Mouse (Mus musculus): ENCODE data around the gene Cd22. TPM values are rescaled to one million over a fixed set of nuclear protein-coding genes. Genes with fewer than 3 reads are reported as not detected.
"Not testable (repeated sequence)": the region's sequence is repeated elsewhere in the genome, so short reads cannot be mapped to it uniquely, and the experiment has no call there.

The Cd22 gene
- polyA plus RNA-seq, 1 experiment from 2014 or later = 0.16 TPM

DNA sequence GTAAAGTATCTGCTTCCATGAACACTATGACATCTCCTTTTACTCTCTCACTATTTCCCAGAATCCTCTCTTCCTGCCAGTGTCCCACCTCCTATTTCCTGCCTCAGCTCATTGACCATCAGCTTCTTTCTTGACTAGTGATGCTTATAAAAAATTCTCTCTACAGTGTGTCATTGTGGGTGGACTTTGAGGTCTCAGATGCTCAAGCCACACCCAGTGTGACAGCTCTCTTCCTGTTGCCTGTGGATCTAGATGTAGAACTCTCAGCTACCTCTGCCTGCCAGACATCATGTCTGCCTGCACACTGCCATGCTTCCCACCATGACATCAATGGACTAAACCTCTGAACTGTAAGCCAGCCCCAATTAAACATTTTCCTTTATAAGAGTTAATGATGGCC lies 42.9 kb downstream of the Cd22 start:
- ATAC-seq (ENCODE audit: low read depth) = no peak
- Histone ChIP-seq H3K4me3 (ENCODE audit: low read length) (no peak overlapping the region), H3K9ac (ENCODE audit: low read length) (no peak overlapping the region), H3K36me3 (ENCODE audit: control insufficient read depth, insufficient read depth, low read length) (no peaks in the 10 kb centered on the region), H3K27ac (ENCODE audit: low read length) (no peak overlapping the region), H3K9me3 (ENCODE audit: control insufficient read depth, low read length) (no peaks in the 10 kb centered on the region), H3K4me2 (ENCODE audit: low read depth, low read length) (no peak overlapping the region), H3K4me1 (replicated peaks; ENCODE audit: control insufficient read depth, insufficient read depth, low read length) (no peaks in the 10 kb centered on the region), H3K27me3 (ENCODE audit: control insufficient read depth, insufficient read depth, low read depth, low read length) (no peaks in the 10 kb centered on the region)

DNA sequence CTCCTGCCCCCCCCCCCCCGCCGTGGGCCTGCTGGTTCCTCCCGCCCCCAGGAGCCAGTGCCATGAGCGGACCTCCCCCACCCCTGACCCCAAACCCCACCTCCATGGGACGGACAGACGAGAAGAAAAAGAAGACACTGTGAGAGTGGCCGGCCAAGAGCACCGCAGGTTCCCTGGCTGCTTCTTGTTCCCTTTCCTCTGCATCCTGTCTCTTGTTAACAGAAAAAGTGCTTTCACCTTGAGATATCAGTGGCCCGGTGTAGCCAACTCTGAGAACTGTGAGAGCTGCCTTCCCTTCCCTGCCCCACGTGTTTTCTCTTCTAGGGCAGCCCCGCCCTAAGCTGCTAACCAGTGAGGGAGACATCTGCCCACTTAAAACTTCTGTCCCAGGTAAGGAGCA lies 47.5 kb downstream of the Cd22 start:
- H3K9ac ChIP-seq (ENCODE audit: low read length); H3K4me3 ChIP-seq (ENCODE audit: low read length): not testable (repeated sequence)
- 36% methylated on average over 7 of the region's 11 CpGs for WGBS

DNA sequence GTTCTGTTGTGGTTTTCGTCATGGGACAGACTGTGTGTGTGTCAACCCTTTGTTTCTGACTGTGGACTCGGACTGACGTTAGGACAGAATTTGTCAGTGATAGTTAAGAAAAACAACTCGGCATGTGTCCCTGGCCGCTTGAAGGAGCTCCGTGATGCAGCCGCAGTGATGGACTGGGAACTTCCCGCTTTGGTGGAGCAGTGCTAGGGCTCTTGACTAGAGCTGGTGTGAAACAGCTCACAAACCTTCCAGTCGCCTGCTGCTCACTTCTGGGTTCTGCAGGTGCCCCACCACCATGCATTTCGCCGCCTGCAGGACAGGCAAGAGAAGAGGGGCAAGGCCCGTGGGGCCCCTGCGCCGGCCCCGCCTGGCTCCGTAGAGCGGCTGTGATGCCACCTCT lies 47.9 kb downstream of the Cd22 start:
- ATAC-seq (ENCODE audit: low read depth) = no peak

More for the DNA sequence above, 47.5 kb downstream of the Cd22 start:
- H3K9me3 ChIP-seq (ENCODE audit: control insufficient read depth, low read length); ATAC-seq (ENCODE audit: low read depth); H3K4me1 ChIP-seq (replicated peaks; ENCODE audit: control insufficient read depth, insufficient read depth, low read length); H3K27ac ChIP-seq (ENCODE audit: low read length); H3K27me3 ChIP-seq (ENCODE audit: control insufficient read depth, insufficient read depth, low read depth, low read length); H3K36me3 ChIP-seq (ENCODE audit: control insufficient read depth, insufficient read depth, low read length); H3K4me2 ChIP-seq (ENCODE audit: low read depth, low read length): not testable (repeated sequence)

DNA sequence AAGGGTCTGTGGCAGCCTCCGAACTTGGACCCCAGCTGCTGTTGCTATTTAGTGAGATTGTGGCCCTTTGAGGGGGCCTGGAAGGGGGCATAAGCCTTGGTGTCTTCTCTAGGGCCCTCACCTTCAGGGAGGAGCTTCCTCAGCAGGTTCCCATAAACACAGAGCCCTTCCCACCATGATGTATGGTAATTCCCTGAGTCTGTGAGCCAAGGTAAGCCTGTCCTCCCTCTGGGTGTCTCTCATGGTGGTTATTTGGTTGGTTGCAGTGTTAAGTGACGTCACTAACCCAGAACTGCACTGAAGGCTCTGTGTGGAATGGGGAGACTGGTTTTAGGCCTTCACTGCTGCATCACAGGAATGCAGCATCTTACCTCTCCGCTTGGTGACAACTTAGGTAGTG lies 50.7 kb downstream of the Cd22 start:
- ATAC-seq (ENCODE audit: low read depth) = no peak
- no peak overlapping the region for H3K4me2 ChIP-seq (ENCODE audit: low read depth, low read length)
- no peaks in the 10 kb centered on the region for H3K4me1 ChIP-seq (replicated peaks; ENCODE audit: control insufficient read depth, insufficient read depth, low read length)
- no peak overlapping the region for H3K4me3 ChIP-seq (ENCODE audit: low read length)
- WGBS = 57% methylated on average over 3 of the region's 3 CpGs
- H3K36me3 ChIP-seq (ENCODE audit: control insufficient read depth, insufficient read depth, low read length) = no peaks in the 10 kb centered on the region
- H3K27ac ChIP-seq (ENCODE audit: low read length) = no peak overlapping the region
- H3K9ac ChIP-seq (ENCODE audit: low read length) = no peak overlapping the region
- no peaks in the 10 kb centered on the region for H3K9me3 ChIP-seq (ENCODE audit: control insufficient read depth, low read length)
- H3K27me3 ChIP-seq (ENCODE audit: control insufficient read depth, insufficient read depth, low read depth, low read length) = no peaks in the 10 kb centered on the region

More for the DNA sequence above, 47.9 kb downstream of the Cd22 start:
- no peaks in the 10 kb centered on the region for H3K27me3 ChIP-seq (ENCODE audit: control insufficient read depth, insufficient read depth, low read depth, low read length)
- no peaks in the 10 kb centered on the region for H3K4me1 ChIP-seq (replicated peaks; ENCODE audit: control insufficient read depth, insufficient read depth, low read length)
- H3K27ac ChIP-seq (ENCODE audit: low read length) = no peak overlapping the region
- no peaks in the 10 kb centered on the region for H3K36me3 ChIP-seq (ENCODE audit: control insufficient read depth, insufficient read depth, low read length)
- no peak overlapping the region for H3K4me3 ChIP-seq (ENCODE audit: low read length)
- H3K9ac ChIP-seq (ENCODE audit: low read length) = no peak overlapping the region
- H3K9me3 ChIP-seq (ENCODE audit: control insufficient read depth, low read length) = no peaks in the 10 kb centered on the region
- H3K4me2 ChIP-seq (ENCODE audit: low read depth, low read length) = no peak overlapping the region
- WGBS = 65% methylated on average over 14 of the region's 17 CpGs

DNA sequence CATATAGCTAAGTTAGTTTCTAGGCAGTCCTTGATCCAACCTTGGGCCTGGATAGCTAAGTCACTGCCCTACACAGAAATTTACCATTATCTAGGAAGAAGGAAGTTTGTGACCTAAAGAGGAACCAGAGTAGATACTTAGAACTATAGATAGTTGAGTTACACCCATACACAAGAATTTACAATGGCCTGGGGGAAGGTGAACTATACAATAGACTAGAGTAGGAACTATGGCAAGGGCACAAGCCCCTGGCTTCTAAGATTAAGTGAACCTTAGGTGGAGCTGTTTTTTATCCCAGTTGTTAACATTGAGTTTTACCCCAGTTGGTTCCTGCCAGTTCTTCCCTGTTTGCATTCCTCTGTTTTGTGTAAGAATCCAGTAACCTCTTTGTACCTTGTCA lies 51.3 kb downstream of the Cd22 start:
- not testable (repeated sequence) for ATAC-seq (ENCODE audit: low read depth); H3K4me2 ChIP-seq (ENCODE audit: low read depth, low read length); H3K4me3 ChIP-seq (ENCODE audit: low read length); H3K4me1 ChIP-seq (replicated peaks; ENCODE audit: control insufficient read depth, insufficient read depth, low read length); H3K36me3 ChIP-seq (ENCODE audit: control insufficient read depth, insufficient read depth, low read length); H3K9ac ChIP-seq (ENCODE audit: low read length); H3K27ac ChIP-seq (ENCODE audit: low read length); H3K9me3 ChIP-seq (ENCODE audit: control insufficient read depth, low read length); H3K27me3 ChIP-seq (ENCODE audit: control insufficient read depth, insufficient read depth, low read depth, low read length)

DNA sequence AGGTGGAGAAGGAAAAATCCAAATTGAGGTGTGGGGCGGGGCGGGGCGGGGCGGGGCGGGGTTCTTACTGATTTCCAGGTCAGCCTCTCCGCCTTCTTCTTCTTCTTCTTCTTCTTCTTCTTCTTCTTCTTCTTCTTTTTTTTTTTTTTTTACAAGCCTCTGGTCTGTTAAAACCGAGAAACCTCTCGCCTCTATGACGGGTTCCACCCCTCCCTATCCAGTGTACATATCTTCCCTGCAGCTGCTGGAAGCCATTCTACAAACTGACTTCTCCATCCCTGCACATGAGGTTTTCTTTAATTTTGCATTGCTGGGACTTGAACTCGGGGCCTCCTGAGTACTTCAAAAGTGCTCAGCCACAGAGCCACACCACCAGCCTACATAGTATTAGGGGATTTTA lies 53.5 kb downstream of the Cd22 start:
- 88% methylated on average over 10 of the region's 10 CpGs for WGBS

DNA sequence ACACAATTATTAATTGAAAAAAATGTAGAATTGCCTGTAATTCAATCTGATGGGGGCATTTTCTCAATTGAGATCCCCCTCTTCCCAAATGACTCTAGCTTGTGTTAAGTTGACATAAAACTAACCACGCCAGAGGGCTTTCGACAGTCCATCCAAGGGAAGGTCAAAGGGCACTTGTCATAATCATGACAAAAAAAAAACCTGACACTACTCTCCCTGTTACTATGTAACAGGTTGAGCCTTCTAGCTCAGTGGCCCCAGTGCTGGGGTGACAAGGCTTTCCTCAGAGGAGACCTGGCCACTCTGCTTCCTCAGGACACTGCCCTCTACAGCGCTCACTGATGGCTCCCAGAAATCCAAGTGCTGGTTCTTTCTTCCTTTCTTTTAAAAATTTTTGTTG lies 55.8 kb downstream of the Cd22 start:
- no peak overlapping the region for H3K27ac ChIP-seq (ENCODE audit: low read length)
- no peaks in the 10 kb centered on the region for H3K36me3 ChIP-seq (ENCODE audit: control insufficient read depth, insufficient read depth, low read length)
- H3K27me3 ChIP-seq (ENCODE audit: control insufficient read depth, insufficient read depth, low read depth, low read length) = no peaks in the 10 kb centered on the region
- H3K9ac ChIP-seq (ENCODE audit: low read length) = no peak overlapping the region
- WGBS = 85% methylated on average over 3 of the region's 3 CpGs
- H3K9me3 ChIP-seq (ENCODE audit: control insufficient read depth, low read length) = no peaks in the 10 kb centered on the region
- no peak overlapping the region for H3K4me3 ChIP-seq (ENCODE audit: low read length)
- 0 out of 2 replicates have a peak, but pooled peaks cover 2% of the 10 kb centered on the region for H3K4me1 ChIP-seq (replicated peaks; ENCODE audit: control insufficient read depth, insufficient read depth, low read length)
- no peak for ATAC-seq (ENCODE audit: low read depth)
- no peak overlapping the region for H3K4me2 ChIP-seq (ENCODE audit: low read depth, low read length)

More for the DNA sequence above, 53.5 kb downstream of the Cd22 start:
- Histone ChIP-seq H3K9ac (ENCODE audit: low read length) (no peak overlapping the region), H3K4me3 (ENCODE audit: low read length) (no peak overlapping the region), H3K4me2 (ENCODE audit: low read depth, low read length) (no peak overlapping the region), H3K4me1 (replicated peaks; ENCODE audit: control insufficient read depth, insufficient read depth, low read length) (no peaks in the 10 kb centered on the region), H3K27me3 (ENCODE audit: control insufficient read depth, insufficient read depth, low read depth, low read length) (no peaks in the 10 kb centered on the region), H3K27ac (ENCODE audit: low read length) (no peak overlapping the region), H3K36me3 (ENCODE audit: control insufficient read depth, insufficient read depth, low read length) (no peaks in the 10 kb centered on the region), H3K9me3 (ENCODE audit: control insufficient read depth, low read length) (no peaks in the 10 kb centered on the region)
- no peak for ATAC-seq (ENCODE audit: low read depth)

DNA sequence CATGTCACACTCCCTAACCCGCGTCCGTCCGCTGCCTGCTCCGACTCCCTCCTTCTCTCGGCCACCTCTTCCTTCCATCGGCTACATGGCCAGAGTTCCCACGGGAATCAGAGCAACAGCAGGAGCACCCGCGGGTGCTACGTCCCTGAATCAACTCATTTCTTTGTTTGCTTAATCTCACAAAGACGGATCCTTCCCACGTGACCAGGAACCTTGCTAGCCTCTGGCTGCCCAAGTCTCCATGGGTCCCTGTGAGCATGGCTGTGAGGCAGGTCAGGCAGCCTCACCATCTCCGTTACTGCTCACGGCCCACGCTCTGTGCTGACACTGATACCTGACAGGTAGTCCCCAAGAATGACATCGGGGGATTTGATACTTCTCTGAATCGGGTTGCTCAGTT lies 56.5 kb downstream of the Cd22 start, which contains the start of gene Ffar2:
TSS of gene Ffar2 (minus strand) at position 101 of the 400 bp plus-strand sequence.
- 0 out of 2 replicates have a peak, but pooled peaks cover 2% of the 10 kb centered on the region for H3K4me1 ChIP-seq (replicated peaks; ENCODE audit: control insufficient read depth, insufficient read depth, low read length)
- 83% methylated on average over 18 of the region's 18 CpGs for WGBS
- H3K4me3 ChIP-seq (ENCODE audit: low read length) = no peak within 1 kb of the TSS
- H3K36me3 ChIP-seq (ENCODE audit: control insufficient read depth, insufficient read depth, low read length) = no peaks in the 10 kb centered on the region
- H3K9me3 ChIP-seq (ENCODE audit: control insufficient read depth, low read length) = no peaks in the 10 kb centered on the region
- no peak within 1 kb of the TSS for H3K4me2 ChIP-seq (ENCODE audit: low read depth, low read length)
- no peak for ATAC-seq (ENCODE audit: low read depth)
- H3K27me3 ChIP-seq (ENCODE audit: control insufficient read depth, insufficient read depth, low read depth, low read length) = no peaks in the 10 kb centered on the region
- no peak within 1 kb of the TSS for H3K27ac ChIP-seq (ENCODE audit: low read length)
- no peak within 1 kb of the TSS for H3K9ac ChIP-seq (ENCODE audit: low read length)

DNA sequence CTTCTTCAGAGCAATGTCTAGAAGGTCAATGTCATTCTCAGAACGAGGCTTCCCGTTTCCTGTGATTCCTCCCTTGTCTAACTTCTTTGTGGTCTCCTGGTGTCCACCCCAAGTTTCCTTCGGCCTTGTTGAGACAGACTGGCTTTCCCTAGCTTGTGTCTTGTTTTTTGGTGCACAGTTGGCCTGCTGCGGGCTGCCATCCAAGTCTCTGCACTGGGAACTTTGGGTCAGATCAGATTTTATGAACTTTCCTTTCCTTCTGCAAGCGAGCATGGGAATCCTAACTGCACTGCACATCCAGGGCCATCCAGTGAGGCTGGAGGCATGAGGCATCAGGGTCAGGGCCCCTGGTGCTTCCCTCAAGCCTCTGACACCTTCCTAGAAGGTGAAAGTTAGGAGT lies 58.6 kb downstream of the Cd22 start:
- ATAC-seq (ENCODE audit: low read depth) = no peak

DNA sequence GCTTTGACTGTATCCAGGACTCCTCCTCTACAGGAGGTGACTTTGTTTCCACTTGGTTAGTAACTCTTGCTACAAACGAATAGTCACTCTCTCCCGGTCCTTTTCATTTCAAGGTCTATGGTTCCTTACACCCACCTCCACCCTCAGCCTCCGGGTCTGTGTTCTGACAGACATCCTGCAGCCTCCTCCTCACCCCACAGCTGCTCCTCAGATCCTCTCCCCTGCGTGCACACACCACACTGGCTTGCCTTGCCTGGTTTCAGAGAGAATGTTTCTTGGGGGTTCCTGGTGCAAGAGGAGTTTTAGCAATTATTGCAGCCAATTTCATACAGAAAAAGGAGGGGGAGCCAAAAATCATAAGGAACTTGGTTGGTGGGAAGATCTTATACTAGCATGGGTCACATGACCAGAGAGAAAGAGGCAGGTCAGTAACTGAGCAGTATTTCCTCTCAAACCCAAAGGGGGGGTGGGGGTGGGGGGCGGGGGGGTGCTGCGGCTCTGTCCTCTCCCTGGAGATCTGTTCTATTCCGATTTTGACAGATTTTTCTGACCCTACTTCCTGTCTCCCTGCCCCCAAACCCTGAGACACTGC lies 59.2 kb downstream of the Cd22 start:
- H3K4me1 ChIP-seq (replicated peaks; ENCODE audit: control insufficient read depth, insufficient read depth, low read length) = 0 out of 2 replicates have a peak, but pooled peaks cover 2% of the 10 kb centered on the region
- H3K27me3 ChIP-seq (ENCODE audit: control insufficient read depth, insufficient read depth, low read depth, low read length) = no peaks in the 10 kb centered on the region
- H3K4me3 ChIP-seq (ENCODE audit: low read length) = no peak overlapping the region
- no peak overlapping the region for H3K27ac ChIP-seq (ENCODE audit: low read length)
- no peak overlapping the region for H3K9ac ChIP-seq (ENCODE audit: low read length)
- no peaks in the 10 kb centered on the region for H3K36me3 ChIP-seq (ENCODE audit: control insufficient read depth, insufficient read depth, low read length)
- H3K4me2 ChIP-seq (ENCODE audit: low read depth, low read length) = no peak overlapping the region
- WGBS = 50% methylated on average over 7 of the region's 7 CpGs
- H3K9me3 ChIP-seq (ENCODE audit: control insufficient read depth, low read length) = no peaks in the 10 kb centered on the region
- ATAC-seq (ENCODE audit: low read depth) = no peak

More for the DNA sequence above, 58.6 kb downstream of the Cd22 start:
- 0 out of 2 replicates have a peak, but pooled peaks cover 2% of the 10 kb centered on the region for H3K4me1 ChIP-seq (replicated peaks; ENCODE audit: control insufficient read depth, insufficient read depth, low read length)
- H3K27me3 ChIP-seq (ENCODE audit: control insufficient read depth, insufficient read depth, low read depth, low read length) = no peaks in the 10 kb centered on the region
- WGBS = 55% methylated on average over 5 of the region's 5 CpGs
- no peak overlapping the region for H3K9ac ChIP-seq (ENCODE audit: low read length)
- no peak overlapping the region for H3K4me3 ChIP-seq (ENCODE audit: low read length)
- H3K9me3 ChIP-seq (ENCODE audit: control insufficient read depth, low read length) = no peaks in the 10 kb centered on the region
- H3K36me3 ChIP-seq (ENCODE audit: control insufficient read depth, insufficient read depth, low read length) = no peaks in the 10 kb centered on the region
- no peak overlapping the region for H3K4me2 ChIP-seq (ENCODE audit: low read depth, low read length)
- H3K27ac ChIP-seq (ENCODE audit: low read length) = no peak overlapping the region

Measured in lung, embryonic 16.5 days (tissue).